Mouse (Mus musculus) yolk sac, embryonic 10.5 days (tissue): Measurements from ENCODE around the gene Gli1.

Source experiments
- DNase-seq: peaks from one replicate; pipeline ENCODE4 v3.0.0-alpha.2; 2017; ENCODE audit warnings: low spot score

Gli1 gene

DNA sequence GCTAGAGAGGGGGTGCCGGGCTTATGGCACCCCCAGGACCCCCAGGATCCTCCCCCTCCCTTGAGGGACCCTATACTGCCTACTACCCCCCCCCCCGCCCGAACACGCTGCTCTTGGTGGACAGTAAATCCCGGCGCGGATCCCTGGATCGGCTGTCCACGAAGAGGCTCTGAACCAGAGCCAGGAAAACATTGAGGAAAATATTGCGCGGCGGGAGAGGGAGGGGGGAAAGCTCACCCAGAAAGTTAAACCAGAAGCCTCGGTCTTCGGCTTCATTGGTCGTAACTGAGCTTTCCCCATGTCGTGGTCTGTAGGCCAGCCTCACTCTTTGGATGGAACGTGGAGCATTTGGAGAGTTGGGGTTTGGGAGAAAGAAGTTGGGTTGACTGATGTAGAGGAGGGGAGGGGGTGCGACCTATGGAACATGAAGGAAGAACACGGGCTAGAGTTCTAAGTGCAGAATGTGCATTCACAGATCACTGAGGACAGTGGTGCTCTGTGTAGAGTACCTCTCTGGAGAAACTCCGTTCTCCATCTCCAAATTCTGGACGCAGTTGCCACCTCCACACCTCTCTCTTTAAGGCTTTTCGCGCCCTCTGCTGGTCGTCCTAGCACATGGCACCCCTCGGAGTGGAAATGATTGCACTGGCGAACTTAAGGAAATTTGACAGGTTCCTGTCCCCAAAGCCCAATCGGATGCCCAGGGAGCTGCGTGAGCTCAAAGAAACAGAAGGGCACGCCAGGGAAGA is at the start of gene Gli1:
Gli1 (minus strand) TSS at position 84 of the 749 bp plus-strand sequence.
- peak; percentile 76 for DNase-seq

DNA sequence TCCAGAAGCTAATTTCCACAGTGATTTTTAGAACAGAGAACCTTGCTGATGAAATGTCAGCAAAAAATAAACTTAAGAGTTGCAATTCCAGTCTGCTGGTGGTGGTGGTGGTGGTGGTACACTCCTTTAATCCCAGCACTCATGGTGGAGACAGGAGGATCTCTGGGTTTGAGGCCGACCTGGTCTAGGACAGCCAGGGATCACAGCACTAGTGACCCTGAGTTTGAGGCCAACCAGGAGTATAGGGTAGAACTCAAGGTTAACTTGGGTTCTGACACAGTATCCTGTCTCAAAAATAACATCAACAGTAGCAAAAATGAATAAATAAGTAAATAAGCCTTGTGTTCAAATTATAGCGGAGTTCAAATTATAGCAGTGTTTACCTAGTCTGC is 40.0 kb upstream of the Gli1 start:
- no peak for DNase-seq

DNA sequence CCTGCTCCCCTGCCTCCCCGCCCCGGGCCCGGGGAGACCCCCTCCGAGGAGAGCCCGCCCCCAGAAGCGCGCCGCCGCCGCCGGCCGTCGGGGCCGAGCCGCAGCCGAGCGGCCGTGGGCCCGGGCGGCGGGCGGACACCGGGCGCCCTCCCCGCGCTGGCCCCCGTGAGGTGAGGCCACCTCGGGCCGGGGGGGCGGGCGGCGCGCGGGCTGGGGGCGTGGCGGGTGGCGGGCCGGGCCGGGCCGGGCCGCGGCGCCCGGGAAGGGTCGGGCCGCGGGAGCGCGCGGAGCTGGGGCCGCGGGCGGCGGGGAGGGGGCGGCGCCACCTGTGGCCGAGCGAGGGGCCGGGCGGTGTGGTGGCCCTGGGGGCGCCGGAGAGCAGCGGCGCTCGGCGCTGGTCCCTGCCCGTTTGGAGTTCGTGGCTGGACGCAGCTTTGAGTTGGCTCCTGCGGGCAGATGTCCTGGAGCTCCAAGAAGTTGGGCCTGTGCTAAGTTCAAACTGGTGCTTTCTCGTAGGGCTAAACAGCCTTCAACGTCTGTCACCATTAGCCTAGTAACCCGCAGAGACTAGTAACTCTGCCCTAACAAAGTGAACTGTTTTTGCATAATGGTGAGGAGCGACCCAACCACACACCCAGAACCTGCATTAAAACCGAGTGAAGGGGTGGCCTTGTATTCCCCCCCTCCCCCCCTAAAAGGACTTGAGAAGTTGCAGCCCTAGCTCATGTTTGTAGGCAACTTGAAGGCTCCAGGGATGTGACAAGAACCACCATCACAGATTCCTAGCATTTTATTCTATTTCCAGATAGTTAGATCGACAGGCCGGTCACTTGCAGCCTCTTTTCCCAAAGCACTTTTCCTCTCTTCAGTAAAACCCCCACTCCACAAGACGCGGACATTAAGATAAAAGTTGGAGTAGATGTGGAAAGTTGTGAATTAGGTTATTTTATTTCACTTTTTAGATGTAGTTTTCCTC is 39.3 kb upstream of the Gli1 start:
- DNase-seq = peak; percentile 67

DNA sequence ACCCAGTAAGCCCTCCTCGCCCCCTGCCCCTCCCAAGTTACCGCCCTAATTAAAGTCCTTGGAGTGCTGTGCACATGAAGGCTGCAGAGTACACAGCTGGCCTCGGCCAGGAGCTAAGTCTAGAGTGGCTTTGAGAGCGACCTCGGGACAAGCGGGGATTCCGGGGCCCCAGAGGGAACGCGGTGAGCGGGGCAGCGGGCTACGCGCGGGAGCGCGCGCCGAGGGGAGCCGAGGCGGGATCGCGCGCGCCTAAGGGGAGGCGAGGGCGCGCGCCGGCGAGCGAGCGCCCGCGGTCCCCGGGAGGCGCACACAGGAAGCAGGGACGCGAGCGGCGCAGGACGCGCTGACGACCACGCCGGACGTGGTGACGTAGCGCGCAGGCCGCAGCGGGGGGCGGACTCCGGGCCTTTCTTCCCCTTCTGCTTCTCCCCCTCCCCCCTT is 38.5 kb upstream of the Gli1 start, which contains the start of gene R3hdm2:
R3hdm2 (plus strand) TSS at position 77 of the 441 bp plus-strand sequence.
- peak; percentile 93 for DNase-seq

DNA sequence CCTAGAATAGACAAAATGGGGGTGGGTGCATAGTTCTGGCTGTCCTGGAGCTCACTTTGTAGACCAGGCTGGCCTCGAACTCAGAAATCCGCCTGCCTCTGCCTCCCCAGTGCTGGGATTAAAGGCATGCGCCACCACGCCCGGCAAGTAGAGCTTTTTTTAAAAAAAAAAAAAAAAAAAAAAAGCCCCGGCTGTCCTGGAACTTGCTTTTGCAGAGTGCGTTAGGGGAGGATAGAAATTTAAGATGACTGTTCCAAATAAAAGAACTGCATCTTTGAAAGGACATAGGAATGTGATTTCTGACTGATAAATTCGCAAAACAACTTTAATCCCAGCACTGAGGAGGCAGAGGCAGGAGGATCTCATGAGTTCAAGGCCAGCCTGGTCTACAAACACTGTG is 37.9 kb upstream of the Gli1 start:
- no peak for DNase-seq

DNA sequence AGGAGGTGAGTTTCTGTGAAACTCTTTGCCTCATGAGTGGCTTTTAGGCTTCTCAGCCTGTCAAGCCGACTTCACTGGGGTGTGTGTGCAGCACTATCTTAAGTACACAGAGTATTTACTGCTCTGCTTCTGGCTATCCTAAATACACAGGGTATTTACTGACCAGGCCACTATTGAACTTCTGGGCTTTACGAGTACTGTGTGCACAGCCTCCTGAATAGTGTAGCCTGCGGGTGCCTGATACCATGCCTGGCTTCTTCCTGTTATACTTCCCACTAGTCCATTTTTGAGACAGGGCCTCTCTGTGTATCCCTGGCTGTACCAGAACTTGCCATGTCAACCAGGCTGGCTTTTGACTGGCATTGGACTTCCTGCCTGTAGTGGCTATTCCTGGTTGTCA is 35.9 kb upstream of the Gli1 start:
- DNase-seq = peak; percentile 60

DNA sequence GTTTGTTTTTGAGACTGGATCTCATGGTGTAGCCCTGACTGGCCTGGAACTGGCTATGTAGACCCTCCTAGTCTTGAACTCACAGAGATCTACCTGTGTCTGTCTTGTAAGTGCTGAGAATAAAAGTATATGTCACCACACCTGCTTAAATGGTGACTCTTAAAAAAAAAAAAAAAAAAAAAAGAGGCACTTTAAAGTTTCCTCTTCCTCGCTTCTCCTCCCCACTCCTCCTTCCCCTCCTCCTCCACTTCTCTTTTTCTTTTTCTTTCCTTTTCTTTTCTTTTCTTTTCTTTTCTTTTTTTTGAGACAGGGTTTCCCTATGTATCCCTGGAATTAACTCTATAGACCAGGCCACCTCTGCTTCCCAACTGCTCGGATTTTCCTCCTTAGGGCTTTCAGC is 29.2 kb upstream of the Gli1 start:
- no peak for DNase-seq

DNA sequence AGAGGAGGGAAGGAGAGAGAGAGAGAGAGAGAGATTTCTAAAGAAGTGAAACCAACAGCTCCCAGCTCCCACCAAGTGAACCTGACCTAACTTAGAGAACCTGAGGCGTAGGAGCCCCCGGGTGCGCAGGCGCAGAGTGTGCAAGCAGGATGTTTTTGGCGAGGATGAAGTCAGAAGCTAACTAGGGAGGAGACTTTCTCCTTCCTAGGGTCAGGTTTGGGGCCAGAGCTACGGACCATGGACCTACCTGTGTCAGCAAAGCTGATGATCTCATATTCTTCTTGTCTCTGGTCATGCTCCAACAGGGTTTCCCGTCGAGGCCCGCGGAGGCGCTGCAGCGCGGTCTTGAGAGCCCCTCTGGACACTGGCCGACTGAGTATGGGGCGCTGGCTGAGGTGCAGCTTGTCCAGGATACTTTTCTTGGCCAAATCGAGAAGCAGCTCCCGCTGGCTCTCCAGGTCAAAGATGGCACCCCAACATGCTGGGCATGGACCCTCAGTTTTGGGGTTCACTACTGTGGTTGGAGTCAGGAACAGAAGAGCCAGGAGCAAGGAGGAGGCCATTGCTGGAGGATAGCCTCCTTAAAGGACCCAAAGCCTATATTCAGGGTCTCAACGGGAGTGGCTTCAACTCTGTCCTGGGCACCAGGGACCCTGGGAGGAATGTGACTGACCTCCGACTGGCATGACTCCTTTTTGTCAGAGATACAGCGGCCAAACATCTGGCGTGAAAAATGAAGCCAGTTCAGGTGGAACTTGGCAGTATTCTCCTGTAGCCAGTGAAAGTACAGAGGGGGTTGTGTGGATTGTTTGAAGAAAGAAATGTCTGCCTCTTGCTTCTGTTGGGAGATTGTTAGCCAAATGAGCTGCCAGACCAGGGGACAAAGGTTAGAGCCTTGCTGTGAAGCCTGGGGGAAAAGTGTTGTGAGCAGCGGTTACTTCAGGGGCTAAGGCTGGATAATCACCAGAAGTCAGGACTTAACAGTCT is 28.4 kb upstream of the Gli1 start, which contains the start of gene Inhbc:
Inhbc (minus strand) TSS at position 598 of the 987 bp plus-strand sequence.
- peak; percentile 77 for DNase-seq

DNA sequence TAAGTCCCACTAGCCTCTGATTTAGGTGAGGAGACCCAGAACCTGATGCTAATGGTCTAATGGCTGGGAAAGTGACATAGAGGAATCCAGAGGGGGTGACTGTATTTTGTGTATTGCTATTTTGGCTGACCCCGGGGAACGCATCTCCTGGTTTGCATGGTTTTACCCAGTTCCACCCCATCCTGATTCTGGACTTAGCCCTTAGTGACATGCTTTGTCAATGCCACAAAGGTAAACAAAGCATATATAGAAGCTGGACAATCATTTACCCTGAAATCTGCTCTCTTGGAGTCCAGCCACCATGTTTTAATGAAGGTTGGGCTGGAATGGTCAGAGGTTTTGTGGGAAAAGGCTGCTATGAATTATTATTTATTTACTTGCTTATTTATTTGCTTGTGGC is 26.5 kb upstream of the Gli1 start:
- DNase-seq = peak; percentile 64

DNA sequence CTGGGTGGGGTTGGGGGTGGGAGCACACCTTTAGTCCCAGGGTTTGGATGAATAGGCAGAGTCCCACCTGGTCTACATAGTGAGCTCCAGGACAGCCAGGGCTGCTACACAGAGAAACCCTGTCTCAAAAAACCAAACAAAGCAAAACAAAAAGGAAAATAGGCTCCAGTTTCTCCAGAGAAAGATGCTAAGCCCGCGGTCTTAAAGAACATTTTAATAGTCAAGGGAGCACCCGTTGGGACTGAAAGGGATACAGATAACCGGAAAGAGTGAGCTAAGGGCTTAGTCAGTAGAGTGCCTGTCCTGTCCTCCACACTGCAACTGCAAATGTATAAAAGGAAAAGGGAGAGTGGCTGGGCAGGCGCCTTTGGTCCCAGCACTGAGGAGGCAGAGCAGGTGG is 25.3 kb upstream of the Gli1 start:
- DNase-seq = no peak

DNA sequence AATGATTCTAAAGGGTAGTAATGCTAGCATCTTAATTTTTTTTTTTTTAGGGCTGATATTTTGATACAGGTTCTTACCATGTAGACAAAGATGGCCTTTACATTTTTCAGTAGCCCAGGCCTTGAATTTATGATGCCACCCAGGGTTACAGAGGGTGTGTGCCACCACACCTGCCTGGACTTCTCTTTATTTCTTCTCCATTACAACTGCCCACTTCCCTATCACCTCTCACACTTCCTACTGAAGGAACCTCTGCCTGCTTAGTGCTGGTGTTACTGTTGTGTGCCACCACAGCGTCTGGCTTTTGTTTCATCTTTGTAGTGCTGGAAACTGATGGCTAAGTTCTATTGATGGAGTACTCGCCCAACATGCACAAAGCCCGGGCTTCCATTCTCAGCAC is 18.9 kb upstream of the Gli1 start:
- DNase-seq = no peak

DNA sequence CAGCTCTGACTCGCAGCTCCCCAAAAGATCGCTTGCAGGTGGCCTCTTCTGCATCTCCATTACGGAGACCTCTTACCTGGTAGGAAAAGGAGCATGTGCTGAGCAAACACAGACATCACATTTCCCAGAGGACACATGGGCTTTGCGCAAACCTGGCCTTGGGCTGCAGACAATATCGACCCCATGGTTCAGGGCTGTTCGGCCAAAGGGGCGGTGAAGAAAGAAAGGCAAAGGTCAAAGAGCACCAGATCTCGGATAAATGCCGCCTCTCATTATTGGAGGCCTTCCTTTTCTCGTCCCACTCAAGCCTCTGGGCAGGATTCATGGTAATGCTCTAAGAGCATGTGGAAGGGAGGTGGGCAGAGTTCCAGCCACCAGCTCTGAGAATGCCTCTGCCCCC is 13.6 kb upstream of the Gli1 start:
- DNase-seq = peak; percentile 82

DNA sequence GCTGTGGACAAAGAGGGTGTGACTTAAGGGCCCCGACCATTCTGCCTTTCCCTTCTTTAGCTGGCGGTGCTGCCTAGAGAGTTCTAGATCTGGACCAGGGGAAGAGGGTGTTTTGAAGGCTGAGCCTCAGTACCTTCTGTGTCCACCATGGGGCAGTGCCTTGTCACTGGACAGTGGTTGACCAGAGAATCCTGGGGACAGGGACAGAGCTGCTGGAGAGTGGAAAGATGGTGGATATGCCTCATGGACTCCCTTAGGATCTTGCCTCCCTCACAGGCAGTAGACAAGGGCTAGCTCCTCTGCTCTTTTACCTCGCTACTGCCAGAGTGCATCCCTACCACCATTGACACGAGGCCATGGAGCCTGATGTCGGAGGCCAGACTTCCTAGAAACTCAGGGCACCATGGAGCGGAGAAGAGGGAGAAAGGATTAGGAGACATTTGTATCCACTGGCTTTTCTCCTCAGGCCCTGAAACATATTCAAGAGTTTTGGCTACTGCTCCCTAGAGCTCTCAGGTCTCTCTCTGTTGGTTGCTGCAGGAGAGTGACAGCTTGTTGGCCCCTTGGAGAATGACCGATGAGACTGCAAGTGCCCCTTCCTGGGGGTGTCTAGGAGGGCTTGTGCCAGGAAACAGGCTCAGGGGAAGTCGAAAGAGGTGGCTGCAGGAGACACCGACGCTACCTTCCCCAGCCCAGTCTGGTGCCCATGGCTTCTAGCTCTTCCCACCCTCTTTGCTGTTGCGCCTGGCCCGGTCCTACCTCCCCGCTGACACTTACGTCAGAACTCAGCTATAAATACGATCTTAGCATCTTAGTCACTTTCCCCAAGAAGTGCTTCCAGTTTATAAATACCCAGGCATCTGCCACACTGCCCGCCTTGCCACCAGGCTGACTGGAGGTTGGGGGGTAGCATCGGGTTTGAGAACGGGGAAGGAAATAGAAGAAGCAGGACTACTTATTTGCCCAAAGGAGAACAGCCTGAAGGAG is 12.4 kb upstream of the Gli1 start, which contains the start of gene Inhbe:
Inhbe (minus strand) TSS at position 503 of the 987 bp plus-strand sequence.
- DNase-seq = no peak

DNA sequence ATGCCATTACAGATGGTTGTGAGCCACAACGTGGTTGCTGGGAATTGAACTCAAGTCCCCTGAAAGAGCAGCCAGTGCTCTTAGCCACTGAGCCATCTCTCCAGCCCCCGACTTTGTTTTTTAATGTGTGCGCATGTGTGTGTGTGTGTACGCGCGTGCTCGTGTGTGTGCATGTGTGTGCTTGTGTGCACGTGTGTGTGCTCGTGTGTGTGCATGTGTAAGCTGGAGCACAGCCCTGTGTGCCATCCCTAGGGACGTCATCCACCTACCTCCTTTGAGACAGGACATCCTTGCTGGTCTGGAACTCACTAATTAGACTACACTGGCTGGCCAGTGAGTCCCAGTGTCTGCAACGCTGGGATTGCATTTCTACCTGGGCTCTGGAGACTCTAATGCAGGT is 11.0 kb upstream of the Gli1 start:
- no peak for DNase-seq

DNA sequence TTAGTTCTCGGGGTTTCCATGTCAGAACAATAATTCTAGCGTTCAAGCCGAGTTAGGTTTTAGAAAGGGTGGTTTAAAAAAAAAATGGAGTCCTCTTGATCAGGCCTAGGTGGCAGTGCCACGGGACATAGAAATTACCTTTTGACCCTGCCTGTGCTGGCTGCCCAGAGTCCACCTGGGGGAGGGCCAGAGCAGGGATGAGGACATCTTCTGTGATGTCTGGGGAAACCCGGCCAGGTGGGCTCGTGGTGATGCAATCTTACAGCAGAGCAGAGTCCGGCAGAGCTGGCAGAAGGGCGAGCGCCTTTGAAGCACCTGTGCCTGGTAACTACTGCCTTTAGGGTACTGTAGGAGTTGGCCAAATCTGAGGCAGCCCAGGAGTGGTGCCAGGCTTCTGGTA is 10.4 kb upstream of the Gli1 start:
- DNase-seq = no peak

DNA sequence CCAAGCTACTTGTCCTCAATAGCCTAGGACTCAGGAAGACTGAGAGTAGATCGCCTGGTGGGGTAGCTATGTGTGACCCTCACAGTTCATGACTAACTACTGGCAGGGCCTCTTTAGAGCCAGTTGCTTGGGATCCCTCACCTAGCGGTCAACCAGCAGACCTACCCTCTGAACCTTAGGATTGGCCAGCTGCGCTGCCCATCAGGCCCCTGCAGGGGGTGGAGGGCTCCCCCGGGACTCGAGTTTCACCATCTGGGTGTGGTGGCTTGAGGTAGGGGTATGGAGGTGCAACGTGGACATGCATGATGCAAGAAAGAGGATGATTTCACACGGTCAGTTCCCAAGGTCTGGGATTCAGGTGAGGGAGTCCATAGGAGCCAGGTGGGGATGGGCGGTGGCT is 9.9 kb upstream of the Gli1 start:
- no peak for DNase-seq

DNA sequence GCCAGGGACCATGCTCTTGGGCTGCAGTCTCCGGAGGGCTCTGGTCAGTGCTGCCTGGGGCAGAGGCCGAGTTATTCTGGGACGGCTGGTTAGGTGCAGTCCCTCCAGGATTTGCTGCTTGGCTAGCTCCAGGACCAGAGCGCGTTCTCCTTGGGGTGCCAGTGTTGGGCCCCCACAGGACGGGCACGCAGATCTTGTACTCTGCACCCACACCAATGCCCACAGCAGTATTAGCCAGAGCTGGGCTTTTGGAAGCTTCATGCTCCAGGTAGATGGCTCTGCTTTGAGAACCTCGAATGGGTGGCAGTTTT is 9.5 kb upstream of the Gli1 start:
- no peak for DNase-seq

DNA sequence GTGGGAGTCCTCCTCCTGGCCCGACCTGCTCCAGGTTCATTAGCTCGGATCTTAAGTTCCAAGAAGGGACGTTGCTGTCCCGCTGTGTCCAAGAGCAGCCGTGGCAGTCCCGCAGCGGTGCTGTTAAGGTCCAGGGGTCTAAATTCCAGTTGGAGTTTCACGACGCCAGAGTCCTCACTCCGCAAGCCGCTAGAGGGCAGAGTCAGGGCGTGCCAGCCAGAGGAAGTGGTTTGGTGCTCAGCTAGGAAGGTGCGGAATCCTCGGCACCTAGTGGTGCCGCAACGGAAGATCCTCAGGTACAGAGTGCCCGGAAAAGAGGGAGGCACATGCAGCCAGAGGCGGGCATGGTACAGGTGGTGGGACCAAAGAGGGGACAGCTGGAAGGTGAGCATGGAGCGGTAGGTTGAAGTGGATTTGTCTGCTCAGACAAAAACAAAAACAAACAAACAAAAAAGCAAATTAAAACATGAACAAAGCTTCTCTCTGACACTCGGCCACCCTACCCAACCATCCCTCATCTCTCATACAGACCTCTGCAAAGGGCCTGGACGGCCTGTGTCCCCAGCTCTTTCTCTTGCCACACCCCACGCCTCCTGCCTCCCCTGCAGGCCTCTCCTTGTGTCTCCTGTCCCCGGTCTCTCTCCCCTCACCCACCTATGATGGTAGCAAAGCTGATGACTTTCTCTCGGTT is 9.0 kb upstream of the Gli1 start:
- peak; percentile 79 for DNase-seq

DNA sequence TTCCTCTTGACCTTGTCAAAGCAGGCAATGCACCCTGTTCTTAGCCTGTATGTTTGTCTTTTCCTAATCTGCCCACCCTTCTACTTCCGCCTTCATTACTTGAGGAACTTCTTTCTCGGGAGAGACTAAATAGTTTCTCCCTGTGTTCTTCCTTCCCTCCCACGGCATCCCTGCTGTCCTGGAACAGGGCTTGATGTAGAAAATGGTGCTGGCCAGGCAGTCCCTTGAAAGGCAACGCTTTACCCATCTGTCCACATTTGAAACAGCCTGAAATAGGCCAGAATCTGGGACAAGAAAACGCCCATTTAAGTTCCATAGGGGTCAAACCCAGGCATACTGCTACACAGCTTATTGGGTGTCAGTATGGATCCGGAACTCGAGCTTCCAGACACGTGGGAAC is 8.0 kb upstream of the Gli1 start:
- DNase-seq = no peak

DNA sequence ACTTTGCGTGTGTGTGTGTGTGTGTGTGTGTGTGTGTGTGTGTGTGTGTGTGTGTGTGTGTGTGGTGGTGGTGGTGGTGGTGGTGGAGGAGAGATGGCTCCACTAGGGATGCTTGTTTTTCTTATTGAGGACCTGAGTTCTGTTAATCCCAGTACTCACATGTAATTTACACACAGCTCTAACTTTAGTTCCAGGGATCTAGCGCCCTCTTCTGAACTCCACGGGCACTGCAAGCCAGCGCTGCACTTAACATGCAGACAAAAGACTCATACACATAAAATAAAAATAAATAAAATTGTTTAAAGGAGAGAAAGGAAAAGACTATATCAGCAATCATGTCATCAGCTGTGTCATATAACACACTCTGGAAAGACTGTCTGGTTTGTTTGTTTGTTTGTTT is 7.2 kb upstream of the Gli1 start:
- no peak for DNase-seq
